Mouse (Mus musculus): Measurements from ENCODE around the gene 5730409E04Rik. TPM values are rescaled to one million over a fixed set of nuclear protein-coding genes. Genes with fewer than 3 reads are reported as not detected.

The 5730409E04Rik gene
- total and polyA plus RNA-seq, 2 experiments from 2014 or later = 30.2 to 74.9 TPM

DNA sequence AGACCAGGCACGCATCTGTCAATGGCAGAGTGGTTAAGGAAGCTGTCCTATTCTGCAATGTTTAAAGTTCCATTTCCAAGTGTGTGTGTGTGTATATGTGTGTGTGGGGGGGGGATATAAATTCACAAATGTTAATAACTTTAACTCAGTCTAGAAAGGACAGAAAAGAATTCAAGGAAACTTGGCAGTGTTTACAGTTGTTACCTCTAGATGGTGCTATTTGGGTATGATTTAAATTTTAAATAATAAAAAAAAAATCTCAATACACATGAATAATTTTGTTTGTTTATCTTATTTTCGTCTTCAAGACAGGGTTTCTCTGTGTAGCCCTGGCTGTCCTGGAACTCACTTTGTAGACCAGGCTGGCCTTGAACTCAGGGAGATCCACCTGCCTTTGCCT is 22.3 kb downstream of the 5730409E04Rik start:
- ATAC-seq = no peak
- 0 out of 2 replicates have a peak, but pooled peaks cover 3% of the 10 kb centered on the region for H3K4me1 ChIP-seq (ENCODE audit: insufficient read depth, low read length)
- H3K9ac ChIP-seq (replicated peaks; ENCODE audit: low read length) = no peak overlapping the region
- DNase-seq (ENCODE audit: low spot score) = no peak
- H3K4me2 ChIP-seq (ENCODE audit: low read depth, low read length) = no peak overlapping the region
- no peak overlapping the region for H3K27ac ChIP-seq
- WGBS = 38% methylated on average over 2 of the region's 2 CpGs
- H3K4me3 ChIP-seq (ENCODE audit: low read length) = no peak overlapping the region
- no peaks in the 10 kb centered on the region for H3K36me3 ChIP-seq (ENCODE audit: insufficient read depth, low read length)
- H3K9me3 ChIP-seq (ENCODE audit: low read length) = no peaks in the 10 kb centered on the region
- H3K27me3 ChIP-seq (ENCODE audit: insufficient read depth, low read length) = no peaks in the 10 kb centered on the region
- peak; percentile 37 for TF ChIP-seq CTCF (IDR thresholded peaks at IDR 0.05; ENCODE audit: low read depth)

GRCm38 (mm10) chr4:126632668-126633067 is 23.1 kb downstream of the 5730409E04Rik start:
- H3K4me2 ChIP-seq (ENCODE audit: low read depth, low read length) = no peak overlapping the region
- no peak for TF ChIP-seq CTCF (IDR thresholded peaks at IDR 0.05; ENCODE audit: low read depth)

GRCm38 (mm10) chr4:126636330-126636729 is 26.7 kb downstream of the 5730409E04Rik start:
- 24% methylated on average over 11 of the region's 11 CpGs for WGBS
- H3K9ac ChIP-seq (replicated peaks; ENCODE audit: low read length) = no peak overlapping the region
- no peaks in the 10 kb centered on the region for H3K4me1 ChIP-seq (ENCODE audit: insufficient read depth, low read length)
- H3K36me3 ChIP-seq (ENCODE audit: insufficient read depth, low read length) = no peaks in the 10 kb centered on the region
- ATAC-seq = no peak; the same call in 1 of the 2 replicates
- TF ChIP-seq CTCF (IDR thresholded peaks at IDR 0.05; ENCODE audit: low read depth) = no peak
- H3K27me3 ChIP-seq (ENCODE audit: insufficient read depth, low read length) = no peaks in the 10 kb centered on the region
- H3K4me2 ChIP-seq (ENCODE audit: low read depth, low read length) = peak overlapping the region; percentile 31; the same call in 1 of the 2 replicates
- no peaks in the 10 kb centered on the region for H3K9me3 ChIP-seq (ENCODE audit: low read length)
- H3K27ac ChIP-seq = no peak overlapping the region
- no peak for DNase-seq (ENCODE audit: low spot score)
- no peak overlapping the region for H3K4me3 ChIP-seq (ENCODE audit: low read length)

More at GRCm38 (mm10) chr4:126632668-126633067, 23.1 kb downstream of the 5730409E04Rik start:
- Histone ChIP-seq H3K27me3 (ENCODE audit: insufficient read depth, low read length) (no peaks in the 10 kb centered on the region), H3K9me3 (ENCODE audit: low read length) (no peaks in the 10 kb centered on the region), H3K4me1 (ENCODE audit: insufficient read depth, low read length) (no peaks in the 10 kb centered on the region), H3K4me3 (ENCODE audit: low read length) (no peak overlapping the region), H3K27ac (no peak overlapping the region), H3K36me3 (ENCODE audit: insufficient read depth, low read length) (no peaks in the 10 kb centered on the region), H3K9ac (replicated peaks; ENCODE audit: low read length) (no peak overlapping the region)
- no peak for ATAC-seq
- DNase-seq (ENCODE audit: low spot score) = no peak
- 71% methylated on average over 3 of the region's 3 CpGs for WGBS

- Histone ChIP-seq H3K9me3 (ENCODE audit: low read length) (no peaks in the 10 kb centered on the region), H3K36me3 (ENCODE audit: insufficient read depth, low read length) (no peaks in the 10 kb centered on the region), H3K9ac (replicated peaks; ENCODE audit: low read length) (no peak overlapping the region), H3K27ac (no peak overlapping the region), H3K4me3 (ENCODE audit: low read length) (no peak overlapping the region), H3K4me2 (ENCODE audit: low read depth, low read length) (no peak overlapping the region), H3K4me1 (ENCODE audit: insufficient read depth, low read length) (no peaks in the 10 kb centered on the region), H3K27me3 (ENCODE audit: insufficient read depth, low read length) (no peaks in the 10 kb centered on the region)
- DNase-seq (ENCODE audit: low spot score) = peak; percentile 41
- 44% methylated on average over 4 of the region's 4 CpGs for WGBS
- no peak for ATAC-seq
- TF ChIP-seq CTCF (IDR thresholded peaks at IDR 0.05; ENCODE audit: low read depth) = no peak
Measured at GRCm38 (mm10) chr4:126637446-126637845, 27.8 kb downstream of the 5730409E04Rik start.

- no peak overlapping the region for H3K9ac ChIP-seq (replicated peaks; ENCODE audit: low read length)
- TF ChIP-seq CTCF (IDR thresholded peaks at IDR 0.05; ENCODE audit: low read depth) = no peak
- H3K4me3 ChIP-seq (ENCODE audit: low read length) = no peak overlapping the region
- DNase-seq (ENCODE audit: low spot score) (peak; percentile 50), ATAC-seq (peak; percentile 63; the same call in 1 of the 2 replicates)
- no peaks in the 10 kb centered on the region for H3K36me3 ChIP-seq (ENCODE audit: insufficient read depth, low read length)
- H3K27me3 ChIP-seq (ENCODE audit: insufficient read depth, low read length) = no peaks in the 10 kb centered on the region
- no peak overlapping the region for H3K27ac ChIP-seq
- no peaks in the 10 kb centered on the region for H3K9me3 ChIP-seq (ENCODE audit: low read length)
- H3K4me1 ChIP-seq (ENCODE audit: insufficient read depth, low read length) = no peaks in the 10 kb centered on the region
- WGBS = 29% methylated on average over 7 of the region's 7 CpGs
- no peak overlapping the region for H3K4me2 ChIP-seq (ENCODE audit: low read depth, low read length)
Measured at GRCm38 (mm10) chr4:126639339-126639738, 29.7 kb downstream of the 5730409E04Rik start.

DNA sequence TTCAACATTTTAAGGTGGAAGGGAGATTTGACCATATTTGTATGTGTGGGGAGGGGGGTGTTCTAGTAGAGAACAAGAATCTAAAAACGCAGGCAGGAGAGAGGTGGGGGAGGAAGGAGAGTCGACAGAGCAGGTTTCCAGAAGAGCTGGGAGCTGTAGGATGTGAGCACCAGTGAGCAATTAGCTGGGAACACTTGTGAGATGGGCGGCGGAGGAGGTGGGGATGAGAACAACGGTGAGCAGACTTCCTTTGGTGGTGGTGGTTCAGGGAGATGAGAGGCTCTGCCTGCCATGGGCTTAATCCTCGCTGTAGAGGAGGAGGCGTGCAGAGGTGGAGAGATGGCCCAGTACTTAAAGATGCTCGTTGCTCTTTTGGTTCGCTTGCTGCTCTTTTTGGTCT is 32.3 kb downstream of the 5730409E04Rik start:
- ATAC-seq (no peak), DNase-seq (ENCODE audit: low spot score) (no peak)
- Histone ChIP-seq H3K9ac (replicated peaks; ENCODE audit: low read length) (no peak overlapping the region), H3K4me1 (ENCODE audit: insufficient read depth, low read length) (no peaks in the 10 kb centered on the region), H3K4me3 (ENCODE audit: low read length) (no peak overlapping the region), H3K27ac (no peak overlapping the region), H3K9me3 (ENCODE audit: low read length) (no peaks in the 10 kb centered on the region), H3K36me3 (ENCODE audit: insufficient read depth, low read length) (no peaks in the 10 kb centered on the region), H3K4me2 (ENCODE audit: low read depth, low read length) (no peak overlapping the region), H3K27me3 (ENCODE audit: insufficient read depth, low read length) (no peaks in the 10 kb centered on the region)
- no peak for TF ChIP-seq CTCF (IDR thresholded peaks at IDR 0.05; ENCODE audit: low read depth)
- 62% methylated on average over 9 of the region's 9 CpGs for WGBS

DNA sequence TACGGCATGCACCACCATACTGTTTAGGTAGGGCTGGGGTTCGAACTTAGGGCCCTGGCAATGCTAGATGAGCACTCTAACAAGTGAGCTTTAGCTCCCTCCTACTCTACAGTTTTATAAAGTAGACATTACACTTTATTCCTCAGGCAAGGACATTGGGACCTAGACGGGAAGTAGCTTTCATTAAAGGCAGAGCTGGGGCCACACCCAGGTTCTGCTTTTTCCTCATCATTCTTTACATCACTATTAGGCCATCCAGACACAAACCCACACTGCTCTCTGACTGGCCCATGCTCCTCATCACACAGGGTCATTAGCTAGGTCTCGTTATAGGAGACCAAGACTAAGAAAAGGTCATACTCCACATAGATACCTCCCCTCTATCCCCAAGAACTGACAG is 34.2 kb downstream of the 5730409E04Rik start:
- H3K27me3 ChIP-seq (ENCODE audit: insufficient read depth, low read length) = no peaks in the 10 kb centered on the region
- no peak overlapping the region for H3K4me3 ChIP-seq (ENCODE audit: low read length)
- no peak overlapping the region for H3K4me2 ChIP-seq (ENCODE audit: low read depth, low read length)
- no peak for TF ChIP-seq CTCF (IDR thresholded peaks at IDR 0.05; ENCODE audit: low read depth)
- H3K9ac ChIP-seq (replicated peaks; ENCODE audit: low read length) = no peak overlapping the region
- ATAC-seq (no peak), DNase-seq (ENCODE audit: low spot score) (no peak)
- no peaks in the 10 kb centered on the region for H3K9me3 ChIP-seq (ENCODE audit: low read length)
- H3K27ac ChIP-seq = no peak overlapping the region
- no peaks in the 10 kb centered on the region for H3K36me3 ChIP-seq (ENCODE audit: insufficient read depth, low read length)
- no peaks in the 10 kb centered on the region for H3K4me1 ChIP-seq (ENCODE audit: insufficient read depth, low read length)
- WGBS = 83% methylated on average over 4 of the region's 4 CpGs

Data from hindbrain, postnatal 0 days (tissue).